Mouse (Mus musculus) lung, postnatal 0 days (tissue): ENCODE results near the gene H2-Q4. TPM values are rescaled to one million over a fixed set of nuclear protein-coding genes. Genes with fewer than 3 reads are reported as not detected.
"Not testable (repeated sequence)": the region's sequence is repeated elsewhere in the genome, so short reads cannot be mapped to it uniquely, and the experiment has no call there.

Experiments used
- ATAC-seq: fragments of 200-750 bp; cut with Nextera tagmentation; 2 replicates; pipeline ENCODE4 v1.8.0; 2017; ENCODE audit warnings: moderate library complexity
- DNase-seq: peaks from one replicate; pipeline ENCODE4 v3.0.0-alpha.2; 2016; ENCODE audit warnings: low spot score
- H3K27ac ChIP-seq: fragments of 300-500 bp; sonication (generic); 2 replicates; pipeline ENCODE4 v1.5.1; 2014; ENCODE audit warnings: antibody characterized with exemption, mild to moderate bottlenecking, low read length, mixed read lengths
- H3K27me3 ChIP-seq: fragments of 300-500 bp; sonication (generic); replicated peaks from 2 replicates; pipeline ENCODE4 v1.6.1; 2014; ENCODE audit warnings: low read length, mixed read lengths; ENCODE audit not compliant: insufficient read depth
- H3K36me3 ChIP-seq: fragments of 300-500 bp; sonication (generic); 2 replicates; pipeline ENCODE4 v1.6.1; 2014; ENCODE audit warnings: low read length, mixed read lengths; ENCODE audit not compliant: insufficient read depth
- H3K4me1 ChIP-seq: fragments of 300-500 bp; sonication (generic); 2 replicates; pipeline ENCODE4 v1.6.1; 2014; ENCODE audit warnings: antibody characterized with exemption, low read depth, low read length, mixed read lengths; ENCODE audit not compliant: insufficient read depth
- H3K4me2 ChIP-seq: fragments of 300-500 bp; sonication (generic); replicated peaks from 2 replicates; pipeline ENCODE4 v1.6.1; 2014; ENCODE audit warnings: low read depth, mild to moderate bottlenecking, low read length, moderate library complexity, mixed read lengths
- H3K4me3 ChIP-seq: fragments of 300-500 bp; sonication (generic); 2 replicates; pipeline ENCODE4 v1.5.1; 2014; ENCODE audit warnings: low read depth, low read length
- H3K9ac ChIP-seq: fragments of 300-500 bp; sonication (generic); replicated peaks from 2 replicates; pipeline ENCODE4 v1.6.1; 2014; ENCODE audit warnings: low read depth, mild to moderate bottlenecking
- H3K9me3 ChIP-seq: fragments of 300-500 bp; sonication (generic); 2 replicates; pipeline ENCODE4 v1.6.1; 2016; ENCODE audit warnings: low read length, mixed read lengths
- CTCF ChIP-seq: IDR thresholded peaks from 2 replicates; pipeline ENCODE4 v1.5.1; 2016; ENCODE audit warnings: antibody characterized with exemption, mild to moderate bottlenecking
- WGBS: fragments of 180-500 bp; shearing (Covaris S2); extraction: QIAGEN DNeasy Blood & Tissue Kit; methylation state at CpG from one replicate; pipeline ENCODE4 v1.1.7; 2014; 5-methylcytosine and 5-hydroxymethylcytosine counted together
- polyA plus RNA-seq: library from polyadenylated mRNA; unstranded; fragments of >200 nt; fragmentation: Nextera tagmentation; extraction: Ambion mirVana; gene quantifications from 2 replicates; pipeline ENCODE4 v1.2.1, GENCODE M21; 2015

H2-Q4 gene
- polyA plus RNA-seq, 1 experiment from 2014 or later: 8.1 TPM

- H3K4me2 ChIP-seq, ATAC-seq, H3K9me3 ChIP-seq, H3K27me3 ChIP-seq, H3K27ac ChIP-seq, H3K36me3 ChIP-seq, DNase-seq, H3K4me3 ChIP-seq, H3K4me1 ChIP-seq, H3K9ac ChIP-seq: not testable (repeated sequence)
- 78% methylated on average over 3 of the region's 3 CpGs for WGBS
These were observed 44.7 kb downstream of the H2-Q4 start for GRCm38 (mm10) chr17:35424106-35424505.

- not testable (repeated sequence) for H3K36me3 ChIP-seq, H3K27me3 ChIP-seq, H3K9me3 ChIP-seq, H3K9ac ChIP-seq, H3K4me1 ChIP-seq, H3K27ac ChIP-seq
- peak within 1 kb of the TSS; percentile 57 for H3K4me2 ChIP-seq
- WGBS: 4% methylated on average over 50 of the region's 66 CpGs
- ATAC-seq (peak; percentile 97), DNase-seq (peak; percentile 74)
- H3K4me3 ChIP-seq: peak within 1 kb of the TSS; percentile 28
These were observed 45.4 kb downstream of the H2-Q4 start, which contains the start of gene H2-Q6 for GRCm38 (mm10) chr17:35424624-35425416. Gene H2-Q6, plus strand, starts transcription at chr17:35424850.

GRCm38 (mm10) chr17:35425474-35425873 is 46.1 kb downstream of the H2-Q4 start:
- peak; percentile 17 for DNase-seq
- not testable (repeated sequence) for ATAC-seq
- 12% methylated on average over 26 of the region's 28 CpGs for WGBS

GRCm38 (mm10) chr17:35428883-35429282 is 49.5 kb downstream of the H2-Q4 start:
- H3K27ac ChIP-seq, H3K27me3 ChIP-seq, ATAC-seq, H3K36me3 ChIP-seq, H3K9ac ChIP-seq, H3K4me1 ChIP-seq, DNase-seq, H3K4me2 ChIP-seq, H3K9me3 ChIP-seq, H3K4me3 ChIP-seq: not testable (repeated sequence)
- WGBS: 76% methylated on average over 6 of the region's 6 CpGs

More at GRCm38 (mm10) chr17:35425474-35425873, 46.1 kb downstream of the H2-Q4 start:
- not testable (repeated sequence) for H3K4me1 ChIP-seq, H3K9me3 ChIP-seq, H3K36me3 ChIP-seq, H3K27ac ChIP-seq, H3K9ac ChIP-seq, H3K27me3 ChIP-seq
- peak; percentile 16; the same call in 1 of the 2 replicates for TF ChIP-seq CTCF
- Histone ChIP-seq H3K4me2 (peak overlapping the region; percentile 57), H3K4me3 (peak overlapping the region; percentile 28)

GRCm38 (mm10) chr17:35430671-35431070 is 51.3 kb downstream of the H2-Q4 start:
- H3K4me3 ChIP-seq, H3K4me2 ChIP-seq, H3K27ac ChIP-seq, H3K27me3 ChIP-seq, H3K9ac ChIP-seq, H3K9me3 ChIP-seq, ATAC-seq, DNase-seq, H3K36me3 ChIP-seq, H3K4me1 ChIP-seq: not testable (repeated sequence)
- 82% methylated on average over 6 of the region's 6 CpGs for WGBS

- ATAC-seq, H3K4me1 ChIP-seq, DNase-seq, H3K36me3 ChIP-seq, H3K4me3 ChIP-seq, H3K9me3 ChIP-seq, H3K4me2 ChIP-seq, H3K9ac ChIP-seq, H3K27ac ChIP-seq, H3K27me3 ChIP-seq: not testable (repeated sequence)
- 92% methylated on average over 3 of the region's 3 CpGs for WGBS
These were observed 52.8 kb downstream of the H2-Q4 start for GRCm38 (mm10) chr17:35432167-35432566.

- ATAC-seq: not testable (repeated sequence)
These were observed 55.4 kb downstream of the H2-Q4 start for GRCm38 (mm10) chr17:35434836-35435235.

More at GRCm38 (mm10) chr17:35434836-35435235, 55.4 kb downstream of the H2-Q4 start:
- not testable (repeated sequence) for H3K9ac ChIP-seq, H3K4me3 ChIP-seq, H3K36me3 ChIP-seq, H3K4me2 ChIP-seq, H3K9me3 ChIP-seq, H3K4me1 ChIP-seq, H3K27me3 ChIP-seq, H3K27ac ChIP-seq, DNase-seq
- 7% methylated on average over 8 of the region's 8 CpGs for WGBS
- TF ChIP-seq CTCF: peak; percentile 74

Other genes starting within 250 kb of the H2-Q4 start
- gene Apom, start 247.6 kb upstream of the H2-Q4 start, polyA plus RNA-seq: 0.19 and 0.27 TPM in 2 replicates
- 34.8 and 35.8 TPM in 2 replicates for gene Bag6, start 244.4 kb upstream of the H2-Q4 start, polyA plus RNA-seq
- 74.1 and 86.0 TPM in 2 replicates for gene Prrc2a, start 214.7 kb upstream of the H2-Q4 start, polyA plus RNA-seq
- gene Aif1, start 203.5 kb upstream of the H2-Q4 start, polyA plus RNA-seq: 9.9 and 10.3 TPM in 2 replicates
- 24.8 and 27.5 TPM in 2 replicates for gene Lst1, start 191.2 kb upstream of the H2-Q4 start, polyA plus RNA-seq
- 2.3 and 3.0 TPM in 2 replicates for gene Ltb, start 185.2 kb upstream of the H2-Q4 start, polyA plus RNA-seq
- 0.95 and 3.7 TPM in 2 replicates for gene Tnf, start 177.6 kb upstream of the H2-Q4 start, polyA plus RNA-seq
- 0.11 TPM in 1 of 2 replicates, not detected in the other for gene Lta, start 174.3 kb upstream of the H2-Q4 start, polyA plus RNA-seq
- 0.60 TPM in 1 of 2 replicates, not detected in the other for gene Gm16181, start 158.8 kb upstream of the H2-Q4 start, polyA plus RNA-seq
- 4.7 and 6.1 TPM in 2 replicates for gene Atp6v1g2, start 146.0 kb upstream of the H2-Q4 start, polyA plus RNA-seq
- gene Nfkbil1, start 143.8 kb upstream of the H2-Q4 start, polyA plus RNA-seq: 11.2 and 12.2 TPM in 2 replicates
- gene Ddx39b, start 137.9 kb upstream of the H2-Q4 start, polyA plus RNA-seq: 161 and 170 TPM in 2 replicates
- 530 and 579 TPM in 2 replicates for gene H2-D1, start 116.9 kb upstream of the H2-Q4 start, polyA plus RNA-seq
- 0.11 and 0.19 TPM in 2 replicates for gene H2-Q1, start 59.2 kb upstream of the H2-Q4 start, polyA plus RNA-seq
- gene H2-Q2, start 37.4 kb upstream of the H2-Q4 start, polyA plus RNA-seq: 10.3 and 10.4 TPM in 2 replicates
- gene H2-Q6, start 45.2 kb downstream of the H2-Q4 start, polyA plus RNA-seq: 0.74 and 0.86 TPM in 2 replicates
- gene H2-Q7, start 59.5 kb downstream of the H2-Q4 start, polyA plus RNA-seq: 3.1 and 4.0 TPM in 2 replicates
- gene H2-Q10, start 90.5 kb downstream of the H2-Q4 start, polyA plus RNA-seq: 1.5 and 2.0 TPM in 2 replicates
- 0.13 TPM in 1 of 2 replicates, not detected in the other for gene Pou5f1, start 126.4 kb downstream of the H2-Q4 start, polyA plus RNA-seq
- gene Tcf19, start 137.2 kb downstream of the H2-Q4 start, polyA plus RNA-seq: 14.2 and 17.4 TPM in 2 replicates
- 5.1 and 5.9 TPM in 2 replicates for gene Cchcr1, start 137.5 kb downstream of the H2-Q4 start, polyA plus RNA-seq
- gene Psors1c2, start 153.6 kb downstream of the H2-Q4 start, polyA plus RNA-seq: not detected in 2 replicates
- gene Cdsn, start 172.5 kb downstream of the H2-Q4 start, polyA plus RNA-seq: 0.04 TPM in 1 of 2 replicates, not detected in the other
- not detected in 2 replicates for gene 2300002M23Rik, start 187.8 kb downstream of the H2-Q4 start, polyA plus RNA-seq
- 483 and 564 TPM in 2 replicates for gene Sfta2, start 221.9 kb downstream of the H2-Q4 start, polyA plus RNA-seq
- not detected in 2 replicates for gene Gm9573, start 247.0 kb downstream of the H2-Q4 start, polyA plus RNA-seq